Mouse (Mus musculus): ENCODE measurements around the gene Plcg2. TPM values are rescaled to one million over a fixed set of nuclear protein-coding genes. Genes with fewer than 3 reads are reported as not detected.

The Plcg2 gene
- polyA plus RNA-seq, 1 experiment from 2014 or later: 3.4 TPM

DNA sequence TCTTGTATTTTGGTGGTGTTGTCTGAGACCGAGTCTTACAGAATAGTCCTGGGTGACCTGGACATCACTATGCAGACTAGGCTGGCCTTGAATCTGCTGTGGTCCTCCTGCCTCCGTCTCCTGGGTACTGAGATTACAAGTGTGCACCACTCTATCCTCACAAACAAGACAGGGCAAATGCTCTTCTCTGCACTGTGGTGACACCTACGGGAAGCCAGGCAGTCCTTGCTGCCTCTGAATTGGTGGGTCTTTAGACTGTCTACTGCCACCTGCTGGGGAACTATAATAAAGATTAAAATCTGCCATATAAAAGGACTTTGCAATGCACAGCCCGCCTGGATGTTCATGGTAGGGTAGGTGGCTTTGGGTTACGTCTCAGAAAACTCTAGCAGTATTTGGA lies 32.8 kb upstream of the Plcg2 start:
- Histone ChIP-seq H3K27ac (ENCODE audit: low read depth, low read length) (no peak overlapping the region), H3K4me3 (ENCODE audit: low read depth, low read length) (no peak overlapping the region), H3K9me3 (ENCODE audit: control insufficient read depth, low read length) (no peaks in the 10 kb centered on the region), H3K36me3 (ENCODE audit: control insufficient read depth, insufficient read depth, low read length) (no peaks in the 10 kb centered on the region; the same call in 1 of the 2 replicates), H3K4me2 (ENCODE audit: low read depth) (no peak overlapping the region), H3K4me1 (ENCODE audit: control insufficient read depth, insufficient read depth, low read length) (0 out of 2 replicates have a peak, but pooled peaks cover 3% of the 10 kb centered on the region), H3K9ac (ENCODE audit: low read length) (no peak overlapping the region), H3K27me3 (ENCODE audit: control insufficient read depth, insufficient read depth, low read length) (no peaks in the 10 kb centered on the region)
- 0 out of 2 replicates have a peak, but pooled peaks have one; percentile 25 for ATAC-seq (ENCODE audit: insufficient read depth, low FRiP score, low TSS enrichment)
- DNase-seq (ENCODE audit: low spot score): peak; percentile 68
- 50% methylated on average over 5 of the region's 5 CpGs for WGBS

GRCm38 (mm10) chr8:117467466-117467865 lies 30.6 kb upstream of the Plcg2 start:
- DNase-seq (ENCODE audit: low spot score) (no peak), ATAC-seq (ENCODE audit: insufficient read depth, low FRiP score, low TSS enrichment) (no peak)
- H3K36me3 ChIP-seq (ENCODE audit: control insufficient read depth, insufficient read depth, low read length): no peaks in the 10 kb centered on the region
- 91% methylated on average over 10 of the region's 10 CpGs for WGBS
- H3K9me3 ChIP-seq (ENCODE audit: control insufficient read depth, low read length): no peaks in the 10 kb centered on the region
- peaks cover 6% of the 10 kb centered on the region; the same call in 1 of the 2 replicates for H3K4me1 ChIP-seq (ENCODE audit: control insufficient read depth, insufficient read depth, low read length)
- H3K4me3 ChIP-seq (ENCODE audit: low read depth, low read length): no peak overlapping the region
- H3K9ac ChIP-seq (ENCODE audit: low read length): no peak overlapping the region
- H3K27me3 ChIP-seq (ENCODE audit: control insufficient read depth, insufficient read depth, low read length): no peaks in the 10 kb centered on the region
- H3K27ac ChIP-seq (ENCODE audit: low read depth, low read length): no peak overlapping the region
- H3K4me2 ChIP-seq (ENCODE audit: low read depth): no peak overlapping the region

GRCm38 (mm10) chr8:117469431-117470341 lies 28.4 kb upstream of the Plcg2 start:
- Histone ChIP-seq H3K4me3 (ENCODE audit: low read depth, low read length) (0 out of 2 replicates have a peak overlapping the region, but pooled peaks have one; percentile 12), H3K27ac (ENCODE audit: low read depth, low read length) (peak overlapping the region; percentile 58), H3K36me3 (ENCODE audit: control insufficient read depth, insufficient read depth, low read length) (no peaks in the 10 kb centered on the region), H3K4me2 (ENCODE audit: low read depth) (peak overlapping the region; percentile 34), H3K9ac (ENCODE audit: low read length) (peak overlapping the region; percentile 48), H3K4me1 (ENCODE audit: control insufficient read depth, insufficient read depth, low read length) (peaks cover 6% of the 10 kb centered on the region; the same call in 1 of the 2 replicates), H3K9me3 (ENCODE audit: control insufficient read depth, low read length) (no peaks in the 10 kb centered on the region), H3K27me3 (ENCODE audit: control insufficient read depth, insufficient read depth, low read length) (no peaks in the 10 kb centered on the region)
- DNase-seq (ENCODE audit: low spot score) (no peak), ATAC-seq (ENCODE audit: insufficient read depth, low FRiP score, low TSS enrichment) (peak; percentile 45)
- WGBS: 29% methylated on average over 16 of the region's 16 CpGs

- no peaks in the 10 kb centered on the region for H3K9me3 ChIP-seq (ENCODE audit: control insufficient read depth, low read length)
- peak overlapping the region; percentile 12; the same call in 1 of the 2 replicates for H3K4me3 ChIP-seq (ENCODE audit: low read depth, low read length)
- under 1% methylated on average over 10 of the region's 14 CpGs for WGBS
- H3K4me2 ChIP-seq (ENCODE audit: low read depth): peak overlapping the region; percentile 34
- peak; percentile 90 for ATAC-seq (ENCODE audit: insufficient read depth, low FRiP score, low TSS enrichment)
- H3K27me3 ChIP-seq (ENCODE audit: control insufficient read depth, insufficient read depth, low read length): no peaks in the 10 kb centered on the region
- peak overlapping the region; percentile 48 for H3K9ac ChIP-seq (ENCODE audit: low read length)
- H3K4me1 ChIP-seq (ENCODE audit: control insufficient read depth, insufficient read depth, low read length): peaks cover 6% of the 10 kb centered on the region; the same call in 1 of the 2 replicates
- no peaks in the 10 kb centered on the region for H3K36me3 ChIP-seq (ENCODE audit: control insufficient read depth, insufficient read depth, low read length)
- H3K27ac ChIP-seq (ENCODE audit: low read depth, low read length): peak overlapping the region; percentile 58
- peak; percentile 89 for DNase-seq (ENCODE audit: low spot score)
These were observed 27.7 kb upstream of the Plcg2 start for GRCm38 (mm10) chr8:117470342-117470781.

DNA sequence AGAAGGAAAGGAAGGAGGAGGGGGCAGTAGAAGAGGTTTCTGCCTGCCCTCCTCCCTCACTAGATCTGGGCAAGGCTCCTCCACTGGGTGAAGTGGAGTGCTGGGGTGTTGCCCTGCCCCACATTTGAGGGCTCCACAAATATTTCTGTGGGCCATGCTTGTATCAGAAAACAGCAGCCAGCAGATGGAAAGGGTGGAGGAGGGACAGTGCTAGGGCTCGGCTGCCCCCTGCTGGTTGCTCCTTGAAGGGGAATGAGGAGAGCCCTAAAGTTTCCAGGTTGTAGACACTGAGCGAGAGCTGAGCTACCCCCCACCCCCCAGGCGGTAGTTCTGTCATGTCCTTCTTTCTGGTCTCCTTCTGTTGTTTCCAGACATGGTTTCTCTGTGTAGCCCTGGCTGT lies 26.9 kb upstream of the Plcg2 start:
- Histone ChIP-seq H3K4me3 (ENCODE audit: low read depth, low read length) (no peak overlapping the region), H3K9me3 (ENCODE audit: control insufficient read depth, low read length) (no peaks in the 10 kb centered on the region), H3K36me3 (ENCODE audit: control insufficient read depth, insufficient read depth, low read length) (no peaks in the 10 kb centered on the region), H3K27ac (ENCODE audit: low read depth, low read length) (no peak overlapping the region), H3K4me1 (ENCODE audit: control insufficient read depth, insufficient read depth, low read length) (peaks cover 6% of the 10 kb centered on the region; the same call in 1 of the 2 replicates), H3K4me2 (ENCODE audit: low read depth) (no peak overlapping the region), H3K27me3 (ENCODE audit: control insufficient read depth, insufficient read depth, low read length) (no peaks in the 10 kb centered on the region), H3K9ac (ENCODE audit: low read length) (no peak overlapping the region)
- DNase-seq (ENCODE audit: low spot score): peak; percentile 76
- no peak for ATAC-seq (ENCODE audit: insufficient read depth, low FRiP score, low TSS enrichment)
- WGBS: 28% methylated on average over 3 of the region's 3 CpGs

- no peak for DNase-seq (ENCODE audit: low spot score)
- Histone ChIP-seq H3K9me3 (ENCODE audit: control insufficient read depth, low read length) (no peaks in the 10 kb centered on the region), H3K4me3 (ENCODE audit: low read depth, low read length) (no peak overlapping the region), H3K27ac (ENCODE audit: low read depth, low read length) (no peak overlapping the region), H3K9ac (ENCODE audit: low read length) (no peak overlapping the region), H3K4me1 (ENCODE audit: control insufficient read depth, insufficient read depth, low read length) (peaks cover 6% of the 10 kb centered on the region; the same call in 1 of the 2 replicates), H3K4me2 (ENCODE audit: low read depth) (no peak overlapping the region), H3K36me3 (ENCODE audit: control insufficient read depth, insufficient read depth, low read length) (no peaks in the 10 kb centered on the region), H3K27me3 (ENCODE audit: control insufficient read depth, insufficient read depth, low read length) (no peaks in the 10 kb centered on the region)
- ATAC-seq (ENCODE audit: insufficient read depth, low FRiP score, low TSS enrichment): no peak
- WGBS: 81% methylated on average over 9 of the region's 9 CpGs
These were observed 26.4 kb upstream of the Plcg2 start for GRCm38 (mm10) chr8:117471655-117472054.

- H3K27ac ChIP-seq (ENCODE audit: low read depth, low read length): no peak overlapping the region
- H3K4me2 ChIP-seq (ENCODE audit: low read depth): no peak overlapping the region
- WGBS: 82% methylated on average over 4 of the region's 4 CpGs
- DNase-seq (ENCODE audit: low spot score) (no peak), ATAC-seq (ENCODE audit: insufficient read depth, low FRiP score, low TSS enrichment) (no peak)
- peaks cover 6% of the 10 kb centered on the region; the same call in 1 of the 2 replicates for H3K4me1 ChIP-seq (ENCODE audit: control insufficient read depth, insufficient read depth, low read length)
- H3K9me3 ChIP-seq (ENCODE audit: control insufficient read depth, low read length): no peaks in the 10 kb centered on the region
- H3K9ac ChIP-seq (ENCODE audit: low read length): no peak overlapping the region
- no peak overlapping the region for H3K4me3 ChIP-seq (ENCODE audit: low read depth, low read length)
- H3K27me3 ChIP-seq (ENCODE audit: control insufficient read depth, insufficient read depth, low read length): no peaks in the 10 kb centered on the region
- H3K36me3 ChIP-seq (ENCODE audit: control insufficient read depth, insufficient read depth, low read length): no peaks in the 10 kb centered on the region
These were observed 25.8 kb upstream of the Plcg2 start for GRCm38 (mm10) chr8:117472332-117472731.

DNA sequence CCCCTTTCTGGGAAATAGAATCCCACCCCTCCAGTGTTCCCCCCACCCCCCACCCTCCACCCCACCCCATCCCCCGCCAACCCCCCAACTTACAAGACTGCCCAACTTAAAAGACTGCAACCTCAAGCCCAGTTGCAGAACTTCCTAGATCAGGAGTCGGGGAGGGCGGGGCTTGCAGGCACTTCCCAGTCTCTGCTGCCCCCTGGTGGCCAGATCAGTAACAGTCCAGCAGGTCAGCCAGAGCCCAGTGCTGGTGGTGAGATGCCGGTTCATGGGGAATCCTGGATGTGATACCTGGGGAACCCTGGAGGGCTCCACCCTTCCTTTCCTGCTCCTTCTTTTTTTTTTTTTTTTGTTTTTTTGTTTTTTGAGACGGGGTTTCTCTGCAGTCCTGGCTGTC lies 23.1 kb upstream of the Plcg2 start:
- H3K9me3 ChIP-seq (ENCODE audit: control insufficient read depth, low read length): no peaks in the 10 kb centered on the region
- DNase-seq (ENCODE audit: low spot score): peak; percentile 91
- no peaks in the 10 kb centered on the region for H3K36me3 ChIP-seq (ENCODE audit: control insufficient read depth, insufficient read depth, low read length)
- H3K4me2 ChIP-seq (ENCODE audit: low read depth): no peak overlapping the region
- no peak overlapping the region for H3K9ac ChIP-seq (ENCODE audit: low read length)
- H3K27ac ChIP-seq (ENCODE audit: low read depth, low read length): no peak overlapping the region
- 2% methylated on average over 5 of the region's 5 CpGs for WGBS
- H3K27me3 ChIP-seq (ENCODE audit: control insufficient read depth, insufficient read depth, low read length): no peaks in the 10 kb centered on the region
- ATAC-seq (ENCODE audit: insufficient read depth, low FRiP score, low TSS enrichment): peak; percentile 56; the same call in 1 of the 2 replicates
- peaks cover 6% of the 10 kb centered on the region; the same call in 1 of the 2 replicates for H3K4me1 ChIP-seq (ENCODE audit: control insufficient read depth, insufficient read depth, low read length)
- H3K4me3 ChIP-seq (ENCODE audit: low read depth, low read length): no peak overlapping the region
